Mouse (Mus musculus) forebrain, embryonic 16.5 days (tissue): ENCODE data around the gene Klra2. TPM values are rescaled to one million over a fixed set of nuclear protein-coding genes. Genes with fewer than 3 reads are reported as not detected.

Source experiments
- ATAC-seq: fragments of 200-750 bp; cut with Nextera tagmentation; 2 replicates; pipeline ENCODE4 v1.8.0; 2017; ENCODE audit warnings: mild to moderate bottlenecking, moderate library complexity
- H3K27ac ChIP-seq: fragments of 300-500 bp; sonication (generic); 2 replicates; pipeline ENCODE4 v1.5.1; 2014; ENCODE audit warnings: low read length, control low read depth
- H3K27me3 ChIP-seq: fragments of 300-500 bp; sonication (generic); replicated peaks from 2 replicates; pipeline ENCODE4 v1.6.1; 2014; ENCODE audit warnings: low read length; ENCODE audit not compliant: control insufficient read depth, insufficient read depth
- H3K36me3 ChIP-seq: fragments of 300-500 bp; sonication (generic); 2 replicates; pipeline ENCODE4 v1.6.1; 2014; ENCODE audit not compliant: control insufficient read depth, insufficient read depth
- H3K4me1 ChIP-seq: fragments of 300-500 bp; sonication (generic); replicated peaks from 2 replicates; pipeline ENCODE4 v1.6.1; 2014; ENCODE audit warnings: low read length; ENCODE audit not compliant: control insufficient read depth, insufficient read depth
- H3K4me2 ChIP-seq: fragments of 300-500 bp; sonication (generic); 2 replicates; pipeline ENCODE4 v1.6.1; 2014; ENCODE audit warnings: mild to moderate bottlenecking, low read length, control low read depth
- H3K4me3 ChIP-seq: fragments of 300-500 bp; sonication (generic); replicated peaks from 2 replicates; pipeline ENCODE4 v1.5.1; 2014; ENCODE audit warnings: mild to moderate bottlenecking, low read length, control low read depth
- H3K9ac ChIP-seq: fragments of 300-500 bp; sonication (generic); replicated peaks from 2 replicates; pipeline ENCODE4 v1.6.1; 2014; ENCODE audit warnings: low read depth, low read length, control low read depth
- H3K9me3 ChIP-seq: fragments of 300-500 bp; sonication (generic); 2 replicates; pipeline ENCODE4 v1.6.1; 2016; ENCODE audit warnings: low read length; ENCODE audit not compliant: control insufficient read depth
- WGBS: fragments of 180-500 bp; shearing (Covaris S2); extraction: QIAGEN DNeasy Blood & Tissue Kit; methylation state at CpG from one replicate; pipeline ENCODE4 v1.1.7; 2014; 5-methylcytosine and 5-hydroxymethylcytosine counted together
- polyA plus RNA-seq: library from polyadenylated mRNA; unstranded; fragments of >200 nt; fragmentation: Nextera tagmentation; extraction: Ambion mirVana; gene quantifications from 2 replicates; pipeline ENCODE4 v1.2.1, GENCODE M21; 2015

Gene Klra2
- polyA plus RNA-seq, 1 experiment from 2014 or later, result not detected

GRCm38 (mm10) chr6:131270312-131270711 lies 23.1 kb upstream of the Klra2 start:
- no peak for ATAC-seq
- H3K9ac ChIP-seq, result no peak overlapping the region
- no peak overlapping the region for H3K27ac ChIP-seq
- H3K4me1 ChIP-seq, result no peaks in the 10 kb centered on the region
- no peaks in the 10 kb centered on the region for H3K27me3 ChIP-seq
- WGBS, result 69% methylated on average over 1 of the region's 1 CpGs
- H3K4me3 ChIP-seq, result no peak overlapping the region
- no peaks in the 10 kb centered on the region for H3K36me3 ChIP-seq
- no peak overlapping the region for H3K4me2 ChIP-seq
- no peaks in the 10 kb centered on the region for H3K9me3 ChIP-seq

DNA sequence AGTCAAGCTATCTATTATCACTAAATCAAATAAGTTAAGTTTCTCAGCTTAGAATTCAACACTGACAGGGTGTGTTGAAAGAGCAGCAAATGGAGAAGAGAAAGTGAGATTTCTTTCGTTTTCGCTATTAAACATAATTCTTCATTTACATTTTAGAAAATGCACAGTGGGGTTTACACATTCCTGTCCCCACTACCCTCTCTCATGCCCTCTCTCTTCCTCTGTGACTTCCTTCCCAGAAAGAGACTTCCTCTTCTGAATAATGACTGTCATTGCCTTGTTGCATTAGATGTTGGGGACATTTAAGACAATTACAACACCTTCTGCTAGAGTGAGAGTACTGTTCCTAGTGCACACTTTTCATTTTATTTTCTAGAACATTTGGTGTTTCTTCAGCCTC lies 22.4 kb upstream of the Klra2 start:
- no peak overlapping the region for H3K4me3 ChIP-seq
- no peaks in the 10 kb centered on the region for H3K27me3 ChIP-seq
- no peaks in the 10 kb centered on the region for H3K36me3 ChIP-seq
- ATAC-seq, result no peak
- WGBS, result 93% methylated on average over 2 of the region's 2 CpGs
- H3K9me3 ChIP-seq, result no peaks in the 10 kb centered on the region
- no peak overlapping the region for H3K27ac ChIP-seq
- H3K4me1 ChIP-seq, result no peaks in the 10 kb centered on the region
- no peak overlapping the region for H3K9ac ChIP-seq
- H3K4me2 ChIP-seq, result no peak overlapping the region

DNA sequence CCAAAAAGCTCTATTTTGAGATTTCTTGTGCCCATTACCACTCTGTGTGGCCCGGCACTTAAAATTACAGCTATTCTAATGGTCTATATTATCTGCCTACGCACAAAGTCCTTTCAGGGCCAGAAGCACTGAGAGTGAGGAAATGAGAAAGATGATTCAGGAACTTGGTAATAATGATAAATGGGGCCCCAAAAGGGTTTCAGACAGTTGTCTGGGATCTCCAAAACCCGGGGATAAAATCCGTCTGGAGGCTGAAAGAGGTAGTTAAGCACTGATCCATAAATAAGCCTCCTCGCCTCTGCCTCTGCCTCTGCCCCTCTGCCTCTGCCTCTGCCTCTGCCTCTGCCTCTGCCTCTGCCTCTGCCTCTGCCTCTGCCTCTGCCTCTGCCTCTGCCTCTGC lies 17.0 kb upstream of the Klra2 start:
- WGBS, result 88% methylated on average over 5 of the region's 5 CpGs
- no peak overlapping the region for H3K27ac ChIP-seq
- no peak for ATAC-seq
- H3K27me3 ChIP-seq, result no peaks in the 10 kb centered on the region
- no peaks in the 10 kb centered on the region for H3K9me3 ChIP-seq
- H3K4me1 ChIP-seq, result no peaks in the 10 kb centered on the region
- no peak overlapping the region for H3K9ac ChIP-seq
- H3K36me3 ChIP-seq, result no peaks in the 10 kb centered on the region
- H3K4me2 ChIP-seq, result no peak overlapping the region
- no peak overlapping the region for H3K4me3 ChIP-seq

DNA sequence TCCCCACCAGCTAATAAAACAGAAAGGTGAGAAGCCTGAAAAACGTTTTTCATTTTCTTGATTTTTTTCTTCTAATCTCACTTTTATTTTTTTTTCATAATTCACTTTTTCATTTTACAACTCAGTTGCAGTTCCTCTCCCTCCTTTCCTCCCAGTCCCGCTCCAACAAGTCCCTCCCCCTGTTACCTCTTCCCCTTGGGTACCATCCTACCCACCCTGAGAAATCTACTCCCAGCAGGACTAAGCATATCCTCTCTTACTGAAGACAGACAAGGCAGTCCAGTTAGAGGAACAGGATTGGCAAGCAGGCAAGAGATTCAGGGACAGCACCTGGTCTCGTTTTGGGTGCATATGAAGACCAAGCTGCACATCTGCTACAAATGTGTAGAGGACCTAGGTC lies 15.6 kb upstream of the Klra2 start:
- Histone ChIP-seq H3K9me3 (no peaks in the 10 kb centered on the region), H3K36me3 (no peaks in the 10 kb centered on the region), H3K4me2 (no peak overlapping the region), H3K4me1 (no peaks in the 10 kb centered on the region), H3K27me3 (no peaks in the 10 kb centered on the region), H3K9ac (no peak overlapping the region), H3K4me3 (no peak overlapping the region), H3K27ac (no peak overlapping the region)
- ATAC-seq, result no peak
- 66% methylated on average over 3 of the region's 3 CpGs for WGBS

- Histone ChIP-seq H3K9me3 (no peaks in the 10 kb centered on the region), H3K9ac (no peak overlapping the region), H3K4me1 (no peaks in the 10 kb centered on the region), H3K27ac (no peak overlapping the region), H3K36me3 (no peaks in the 10 kb centered on the region), H3K4me3 (no peak overlapping the region), H3K4me2 (no peak overlapping the region), H3K27me3 (no peaks in the 10 kb centered on the region)
- ATAC-seq, result no peak
- WGBS, result 90% methylated on average over 3 of the region's 3 CpGs
These were observed 14.8 kb upstream of the Klra2 start for GRCm38 (mm10) chr6:131262009-131262408.

DNA sequence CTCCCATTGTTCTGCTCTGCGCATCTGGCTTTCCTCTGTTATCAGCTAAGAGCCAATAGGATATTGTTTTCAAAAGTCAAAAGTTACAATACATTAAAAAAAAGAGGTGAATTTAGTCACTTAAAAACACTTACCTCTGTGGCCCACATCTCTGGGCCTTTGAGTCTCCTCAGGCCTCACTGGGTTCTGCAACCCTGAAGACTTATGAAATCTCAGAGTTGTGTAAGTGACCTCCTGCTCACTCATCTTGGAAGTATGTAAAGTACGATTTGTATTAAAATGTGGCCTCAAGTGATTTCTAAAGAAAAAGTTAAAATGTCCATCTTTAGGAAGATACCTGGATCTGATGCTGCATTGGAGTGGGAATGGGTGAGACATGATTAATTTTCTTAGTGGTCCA lies 2.1 kb downstream of the Klra2 start:
- Histone ChIP-seq H3K9me3 (no peaks in the 10 kb centered on the region), H3K27ac (no peak overlapping the region), H3K27me3 (no peaks in the 10 kb centered on the region), H3K4me3 (no peak overlapping the region), H3K4me2 (no peak overlapping the region), H3K9ac (no peak overlapping the region), H3K36me3 (no peaks in the 10 kb centered on the region), H3K4me1 (no peaks in the 10 kb centered on the region)
- ATAC-seq, result no peak
- WGBS, result 77% methylated on average over 2 of the region's 2 CpGs

Other genes starting within 250 kb of the Klra2 start
- 46.4 and 49.9 TPM in 2 replicates for gene Magohb, start 45.9 kb upstream of the Klra2 start, polyA plus RNA-seq
- gene Styk1, start 106.2 kb upstream of the Klra2 start, polyA plus RNA-seq, result 4.1 and 7.1 TPM in 2 replicates
- gene Ybx3, start 141.1 kb upstream of the Klra2 start, polyA plus RNA-seq, result 17.6 and 21.3 TPM in 2 replicates
- not detected in 2 replicates for gene 5430401F13Rik, start 239.0 kb upstream of the Klra2 start, polyA plus RNA-seq
- not detected in 2 replicates for gene Gm6619, start 239.0 kb upstream of the Klra2 start, polyA plus RNA-seq